Mouse (Mus musculus): ENCODE measurements around the gene Timm23. TPM values are rescaled to one million over a fixed set of nuclear protein-coding genes. Genes with fewer than 3 reads are reported as not detected.

Timm23 gene
- polyA plus RNA-seq, 1 experiment from 2014 or later: 302 TPM

DNA sequence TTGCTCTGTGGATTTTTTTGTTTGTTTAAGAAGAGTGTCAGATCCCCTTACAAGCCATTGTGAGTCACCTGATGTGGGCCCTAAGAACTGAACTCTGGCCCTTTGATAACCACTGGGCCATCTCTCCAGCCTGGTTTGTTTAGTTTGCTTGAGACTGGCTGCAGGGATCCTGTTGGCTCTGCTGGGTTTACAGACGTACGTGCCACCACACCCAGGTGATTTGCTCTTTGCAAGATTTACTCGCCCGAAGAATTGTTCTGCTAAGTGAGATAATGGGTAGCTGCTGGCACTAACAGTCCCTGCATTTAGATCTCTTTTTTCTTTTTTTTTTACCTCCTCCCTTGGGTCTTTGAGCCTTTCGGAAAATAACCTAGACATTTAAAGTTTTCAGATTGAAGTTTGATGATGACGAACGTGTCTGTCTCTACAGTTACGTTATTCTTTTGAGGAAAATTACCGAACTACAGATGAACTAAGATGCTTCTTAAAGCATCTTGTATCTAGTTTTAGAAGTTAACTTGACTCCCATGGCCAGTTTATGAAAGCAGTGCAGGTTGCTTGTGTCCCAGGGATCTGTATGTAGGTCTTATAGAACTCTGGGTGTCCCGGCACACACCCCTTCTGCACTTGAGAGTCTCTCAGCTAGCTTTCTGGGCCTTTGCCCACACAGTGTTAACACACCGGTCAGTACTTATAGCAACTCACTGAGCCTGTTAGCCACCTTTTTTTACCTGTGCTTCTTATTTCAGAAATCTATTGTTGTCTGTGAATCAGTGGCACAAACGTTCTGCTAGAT is 40.4 kb downstream of the Timm23 start:
- H3K9me3 ChIP-seq (ENCODE audit: control insufficient read depth, low read length): no peaks in the 10 kb centered on the region
- ATAC-seq (ENCODE audit: low read depth) (no peak), DNase-seq (ENCODE audit: low spot score) (no peak)
- peaks cover 13% of the 10 kb centered on the region for H3K4me1 ChIP-seq (ENCODE audit: control insufficient read depth, insufficient read depth, low read length)
- no peaks in the 10 kb centered on the region for H3K27me3 ChIP-seq (replicated peaks; ENCODE audit: control insufficient read depth, insufficient read depth, low read length)
- WGBS: 86% methylated on average over 12 of the region's 12 CpGs
- H3K27ac ChIP-seq (replicated peaks; ENCODE audit: low read depth, low read length): no peak overlapping the region
- peak overlapping the region; percentile 87; the same call in 1 of the 2 replicates for H3K4me2 ChIP-seq (ENCODE audit: low read depth, low read length)
- peak overlapping the region; percentile 73; the same call in 1 of the 2 replicates for H3K4me3 ChIP-seq (ENCODE audit: low read depth, low read length)
- peak overlapping the region; percentile 89 for H3K9ac ChIP-seq (ENCODE audit: low read depth, low read length)
- H3K36me3 ChIP-seq (ENCODE audit: control insufficient read depth, insufficient read depth, low read length): peaks cover 2% of the 10 kb centered on the region; the same call in 1 of the 2 replicates

DNA sequence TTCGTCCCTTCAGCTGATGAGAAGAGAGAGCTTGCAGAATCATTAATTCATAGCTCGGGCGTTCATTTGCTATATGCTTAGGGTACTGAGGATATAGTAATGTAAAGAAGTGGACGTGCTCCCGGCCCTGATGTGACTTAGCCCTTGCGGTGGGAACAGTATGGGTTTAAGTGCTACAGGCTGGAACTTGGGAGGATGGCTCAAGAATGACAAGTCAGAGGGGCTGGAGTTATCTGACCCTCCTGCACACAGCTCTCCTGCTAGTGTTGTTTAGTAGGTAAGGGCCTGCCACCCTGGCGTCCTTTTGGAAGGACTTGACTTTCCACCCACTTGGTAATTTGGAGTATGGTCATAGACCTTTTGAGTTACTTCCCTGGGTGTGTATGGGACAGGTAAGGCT is 41.1 kb downstream of the Timm23 start:
- ATAC-seq (ENCODE audit: low read depth): no peak
- Histone ChIP-seq H3K4me1 (ENCODE audit: control insufficient read depth, insufficient read depth, low read length) (peaks cover 13% of the 10 kb centered on the region), H3K36me3 (ENCODE audit: control insufficient read depth, insufficient read depth, low read length) (peaks cover 2% of the 10 kb centered on the region; the same call in 1 of the 2 replicates), H3K9me3 (ENCODE audit: control insufficient read depth, low read length) (no peaks in the 10 kb centered on the region), H3K9ac (ENCODE audit: low read depth, low read length) (peak overlapping the region; percentile 89), H3K27ac (replicated peaks; ENCODE audit: low read depth, low read length) (no peak overlapping the region), H3K4me2 (ENCODE audit: low read depth, low read length) (peak overlapping the region; percentile 87), H3K27me3 (replicated peaks; ENCODE audit: control insufficient read depth, insufficient read depth, low read length) (no peaks in the 10 kb centered on the region), H3K4me3 (ENCODE audit: low read depth, low read length) (peak overlapping the region; percentile 73)
- no peak for DNase-seq (ENCODE audit: low spot score)
- WGBS: 32% methylated on average over 7 of the region's 7 CpGs

DNA sequence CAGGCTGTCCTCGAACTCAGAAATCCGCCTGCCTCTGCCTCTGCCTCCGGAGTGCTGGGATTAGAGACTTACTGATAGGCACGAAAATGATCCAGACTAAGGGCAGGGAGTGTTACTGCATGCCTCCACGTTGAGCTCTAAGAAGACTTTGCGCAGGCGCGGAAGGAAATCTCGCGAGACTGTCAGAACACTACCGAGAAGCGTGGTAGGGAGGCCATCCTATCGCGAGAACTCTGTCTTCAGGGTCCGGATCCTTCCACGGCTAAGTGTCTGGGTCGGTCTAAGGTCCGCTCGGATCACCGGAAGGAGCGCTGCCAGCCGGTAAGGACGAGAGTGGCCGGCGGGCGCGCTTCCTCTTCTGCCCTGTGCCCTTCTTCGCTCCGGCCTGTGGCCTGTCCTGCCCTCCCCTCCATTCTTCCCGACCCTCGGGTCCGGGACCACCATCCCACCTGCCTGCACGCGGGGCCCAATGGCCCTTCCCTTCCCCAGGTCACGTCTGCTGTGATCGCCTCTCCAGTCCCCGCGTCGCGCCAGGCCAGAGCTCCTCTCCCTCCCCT is 41.9 kb downstream of the Timm23 start, which contains the start of gene Ncoa4:
Gene Ncoa4 (plus strand): TSS at position 176 of the 557 bp plus-strand sequence.
- Histone ChIP-seq H3K36me3 (ENCODE audit: control insufficient read depth, insufficient read depth, low read length) (peaks cover 2% of the 10 kb centered on the region; the same call in 1 of the 2 replicates), H3K4me3 (ENCODE audit: low read depth, low read length) (peak within 1 kb of the TSS; percentile 73), H3K27me3 (replicated peaks; ENCODE audit: control insufficient read depth, insufficient read depth, low read length) (no peaks in the 10 kb centered on the region), H3K4me1 (ENCODE audit: control insufficient read depth, insufficient read depth, low read length) (peaks cover 11% of the 10 kb centered on the region), H3K4me2 (ENCODE audit: low read depth, low read length) (peak within 1 kb of the TSS; percentile 87), H3K9ac (ENCODE audit: low read depth, low read length) (peak within 1 kb of the TSS; percentile 89), H3K9me3 (ENCODE audit: control insufficient read depth, low read length) (no peaks in the 10 kb centered on the region), H3K27ac (replicated peaks; ENCODE audit: low read depth, low read length) (peak within 1 kb of the TSS; percentile 66)
- DNase-seq (ENCODE audit: low spot score) (peak; percentile 99), ATAC-seq (ENCODE audit: low read depth) (peak; percentile 98)
- WGBS: under 1% methylated on average over 36 of the region's 40 CpGs

DNA sequence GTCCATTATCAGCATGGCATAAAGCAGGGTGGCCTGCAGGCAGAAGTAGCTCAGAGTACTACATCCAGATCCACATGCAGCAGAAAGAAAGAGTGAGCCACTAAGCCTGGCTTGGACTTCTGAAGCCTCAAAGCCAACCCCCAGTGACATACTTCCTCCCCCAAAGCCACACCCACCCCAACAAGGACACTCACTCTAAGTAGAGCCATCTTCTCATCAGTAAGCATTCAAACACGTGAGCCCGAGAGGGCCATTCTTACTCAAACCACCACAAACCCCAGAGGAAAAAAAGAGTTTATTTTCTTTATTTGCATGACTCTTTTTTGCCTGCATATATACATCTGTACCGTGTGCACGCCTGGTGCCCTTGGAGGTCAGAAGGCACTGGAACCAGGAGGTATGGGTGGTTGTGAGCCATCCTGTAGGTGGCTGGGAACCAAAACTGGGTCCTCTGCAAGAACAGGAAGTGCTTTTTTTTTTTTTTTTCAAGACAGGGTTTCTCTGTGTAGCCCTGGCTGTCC is 42.5 kb downstream of the Timm23 start:
- peak overlapping the region; percentile 19; the same call in 1 of the 2 replicates for H3K27ac ChIP-seq (replicated peaks; ENCODE audit: low read depth, low read length)
- peak overlapping the region; percentile 73 for H3K4me3 ChIP-seq (ENCODE audit: low read depth, low read length)
- H3K9ac ChIP-seq (ENCODE audit: low read depth, low read length): peak overlapping the region; percentile 89
- no peaks in the 10 kb centered on the region for H3K27me3 ChIP-seq (replicated peaks; ENCODE audit: control insufficient read depth, insufficient read depth, low read length)
- peaks cover 2% of the 10 kb centered on the region; the same call in 1 of the 2 replicates for H3K36me3 ChIP-seq (ENCODE audit: control insufficient read depth, insufficient read depth, low read length)
- DNase-seq (ENCODE audit: low spot score) (peak; percentile 36), ATAC-seq (ENCODE audit: low read depth) (no peak; the same call in 1 of the 2 replicates)
- H3K9me3 ChIP-seq (ENCODE audit: control insufficient read depth, low read length): no peaks in the 10 kb centered on the region
- peak overlapping the region; percentile 87 for H3K4me2 ChIP-seq (ENCODE audit: low read depth, low read length)
- peaks cover 8% of the 10 kb centered on the region for H3K4me1 ChIP-seq (ENCODE audit: control insufficient read depth, insufficient read depth, low read length)
- 39% methylated on average over 4 of the region's 4 CpGs for WGBS

DNA sequence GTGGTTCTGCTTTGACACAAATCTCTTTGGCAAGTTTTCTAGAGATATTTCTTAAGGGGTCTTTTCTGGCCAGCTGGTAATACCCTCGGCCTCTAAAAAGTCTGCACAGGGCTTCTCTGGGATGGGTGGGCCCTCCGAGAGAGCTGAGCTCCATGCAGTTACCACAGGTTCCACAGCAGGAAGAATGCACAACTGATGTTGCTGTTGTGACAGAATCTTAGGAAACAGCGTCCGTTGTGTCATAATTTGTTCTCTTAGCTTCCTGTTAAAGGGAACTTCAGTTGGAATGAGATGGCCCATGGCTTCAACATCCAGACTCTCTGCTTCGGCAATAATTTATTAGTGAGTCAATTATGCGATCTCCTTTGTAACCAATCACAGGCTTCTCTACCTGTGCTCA is 46.9 kb downstream of the Timm23 start:
- 85% methylated on average over 6 of the region's 6 CpGs for WGBS
- no peak overlapping the region for H3K27ac ChIP-seq (replicated peaks; ENCODE audit: low read depth, low read length)
- no peaks in the 10 kb centered on the region for H3K4me1 ChIP-seq (ENCODE audit: control insufficient read depth, insufficient read depth, low read length)

DNA sequence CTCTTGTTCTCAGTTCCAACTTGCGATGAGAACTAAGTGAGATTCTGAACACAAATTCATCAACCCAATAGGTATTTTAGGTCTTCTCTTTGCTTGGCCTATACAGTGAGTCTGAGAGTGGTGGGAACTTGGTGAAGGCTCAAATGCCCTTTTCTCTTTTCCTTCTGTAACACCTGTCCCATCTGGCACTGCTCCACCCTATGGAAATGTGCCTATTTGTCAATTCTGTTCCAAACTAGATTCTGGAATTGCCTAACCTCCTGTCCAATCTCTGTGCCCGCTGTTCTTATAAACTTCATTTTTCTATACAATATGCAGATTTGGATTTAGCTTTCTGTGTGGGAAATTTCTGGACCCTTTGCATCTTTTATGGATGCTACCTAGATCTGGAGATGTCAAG is 48.5 kb downstream of the Timm23 start:
- WGBS: 95% methylated on average over 2 of the region's 2 CpGs
- H3K27me3 ChIP-seq (replicated peaks; ENCODE audit: control insufficient read depth, insufficient read depth, low read length): no peaks in the 10 kb centered on the region
- ATAC-seq (ENCODE audit: low read depth) (no peak), DNase-seq (ENCODE audit: low spot score) (no peak)
- no peak overlapping the region for H3K4me3 ChIP-seq (ENCODE audit: low read depth, low read length)
- H3K9ac ChIP-seq (ENCODE audit: low read depth, low read length): no peak overlapping the region
- no peaks in the 10 kb centered on the region for H3K36me3 ChIP-seq (ENCODE audit: control insufficient read depth, insufficient read depth, low read length)
- H3K4me1 ChIP-seq (ENCODE audit: control insufficient read depth, insufficient read depth, low read length): no peaks in the 10 kb centered on the region
- no peak overlapping the region for H3K4me2 ChIP-seq (ENCODE audit: low read depth, low read length)
- no peak overlapping the region for H3K27ac ChIP-seq (replicated peaks; ENCODE audit: low read depth, low read length)
- no peaks in the 10 kb centered on the region; the same call in 1 of the 2 replicates for H3K9me3 ChIP-seq (ENCODE audit: control insufficient read depth, low read length)

More for the DNA sequence above, 46.9 kb downstream of the Timm23 start:
- H3K36me3 ChIP-seq (ENCODE audit: control insufficient read depth, insufficient read depth, low read length): no peaks in the 10 kb centered on the region
- no peaks in the 10 kb centered on the region for H3K9me3 ChIP-seq (ENCODE audit: control insufficient read depth, low read length)
- no peak for DNase-seq (ENCODE audit: low spot score)
- H3K4me2 ChIP-seq (ENCODE audit: low read depth, low read length): no peak overlapping the region
- H3K4me3 ChIP-seq (ENCODE audit: low read depth, low read length): no peak overlapping the region
- H3K27me3 ChIP-seq (replicated peaks; ENCODE audit: control insufficient read depth, insufficient read depth, low read length): no peaks in the 10 kb centered on the region
- H3K9ac ChIP-seq (ENCODE audit: low read depth, low read length): no peak overlapping the region
- no peak for ATAC-seq (ENCODE audit: low read depth)

DNA sequence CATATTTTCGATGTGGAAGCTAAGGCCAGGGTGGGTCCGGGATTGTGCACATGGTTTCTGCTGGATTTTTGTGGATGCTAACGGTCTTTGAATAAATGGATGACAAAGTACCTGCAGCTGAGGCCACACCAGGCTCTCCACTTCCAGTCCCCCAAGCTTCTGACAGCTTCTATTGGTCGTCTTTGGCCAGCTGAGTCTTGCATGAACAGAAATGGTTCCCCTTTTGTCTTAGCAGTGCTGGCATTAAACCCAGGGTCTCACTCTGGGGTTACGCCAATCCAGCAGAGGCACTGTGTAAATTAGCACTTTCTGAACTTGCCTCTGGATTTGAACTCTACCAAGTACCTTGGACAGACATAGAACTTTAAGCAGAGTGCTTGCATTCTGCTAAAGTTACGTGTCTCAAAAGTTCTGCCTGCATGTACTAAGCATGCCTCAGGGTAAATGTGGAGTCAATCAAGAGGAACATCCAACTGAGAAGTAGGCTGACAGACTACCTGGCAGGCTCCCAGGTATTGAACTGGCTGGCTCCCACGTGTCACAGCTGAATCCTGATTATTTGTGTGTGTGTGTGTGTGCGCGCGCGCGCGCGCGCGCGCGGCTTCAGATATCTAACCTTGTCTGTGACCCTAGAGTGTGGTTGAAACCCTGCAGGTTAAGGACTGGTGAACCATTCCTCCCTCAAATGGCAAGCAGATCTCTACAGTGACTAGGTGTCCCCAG is 49.3 kb downstream of the Timm23 start:
- no peak overlapping the region for H3K27ac ChIP-seq (replicated peaks; ENCODE audit: low read depth, low read length)
- H3K36me3 ChIP-seq (ENCODE audit: control insufficient read depth, insufficient read depth, low read length): no peaks in the 10 kb centered on the region
- peaks cover 5% of the 10 kb centered on the region; the same call in 1 of the 2 replicates for H3K9me3 ChIP-seq (ENCODE audit: control insufficient read depth, low read length)
- H3K4me1 ChIP-seq (ENCODE audit: control insufficient read depth, insufficient read depth, low read length): no peaks in the 10 kb centered on the region
- no peak overlapping the region for H3K4me3 ChIP-seq (ENCODE audit: low read depth, low read length)
- WGBS: 89% methylated on average over 18 of the region's 18 CpGs
- ATAC-seq (ENCODE audit: low read depth): no peak
- DNase-seq (ENCODE audit: low spot score): peak; percentile 5
- H3K27me3 ChIP-seq (replicated peaks; ENCODE audit: control insufficient read depth, insufficient read depth, low read length): no peaks in the 10 kb centered on the region
- no peak overlapping the region for H3K9ac ChIP-seq (ENCODE audit: low read depth, low read length)
- H3K4me2 ChIP-seq (ENCODE audit: low read depth, low read length): no peak overlapping the region

DNA sequence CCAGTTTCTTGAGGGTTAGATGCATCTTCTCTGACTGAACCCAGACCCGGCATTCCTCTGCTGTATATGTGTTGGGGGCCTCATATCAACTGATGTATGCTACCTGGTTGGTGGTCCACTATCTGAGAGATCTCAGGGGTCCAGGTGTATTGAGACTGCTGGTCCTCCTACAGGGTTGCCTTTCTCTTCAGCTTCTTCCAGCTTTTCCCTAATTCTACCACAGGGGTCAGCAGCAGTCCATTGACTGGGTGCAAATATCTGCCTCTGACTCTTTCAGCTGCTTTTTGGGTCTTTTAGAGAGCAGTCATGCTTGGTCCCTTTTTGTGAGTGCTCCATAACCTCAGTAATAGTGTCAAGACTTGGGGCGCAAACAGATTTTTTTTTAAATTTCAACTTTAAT is 50.8 kb downstream of the Timm23 start:
- Histone ChIP-seq H3K36me3 (ENCODE audit: control insufficient read depth, insufficient read depth, low read length) (no peaks in the 10 kb centered on the region), H3K4me2 (ENCODE audit: low read depth, low read length) (no peak overlapping the region), H3K9me3 (ENCODE audit: control insufficient read depth, low read length) (peaks cover 5% of the 10 kb centered on the region; the same call in 1 of the 2 replicates), H3K27ac (replicated peaks; ENCODE audit: low read depth, low read length) (no peak overlapping the region), H3K4me3 (ENCODE audit: low read depth, low read length) (no peak overlapping the region), H3K27me3 (replicated peaks; ENCODE audit: control insufficient read depth, insufficient read depth, low read length) (no peaks in the 10 kb centered on the region), H3K4me1 (ENCODE audit: control insufficient read depth, insufficient read depth, low read length) (no peaks in the 10 kb centered on the region), H3K9ac (ENCODE audit: low read depth, low read length) (no peak overlapping the region)
- 83% methylated on average over 2 of the region's 2 CpGs for WGBS
- no peak for DNase-seq (ENCODE audit: low spot score)
- ATAC-seq (ENCODE audit: low read depth): no peak

All from embryonic facial prominence, embryonic 14.5 days (tissue).